Mouse (Mus musculus) G1E (cell line): ENCODE results near the gene Afap1l2.

Source experiments
- CTCF ChIP-seq: IDR thresholded peaks from 2 replicates; pipeline ENCODE4 v1.5.1; 2012; ENCODE audit warnings: low read depth, low read length, inconsistent platforms, mixed read lengths
- GATA1 ChIP-seq: IDR thresholded peaks from 2 replicates; pipeline ENCODE4 v1.6.1; 2012; ENCODE audit warnings: borderline replicate concordance, low read length, inconsistent platforms, mixed read lengths
- POLR2AphosphoS5 ChIP-seq: IDR thresholded peaks from 2 replicates; pipeline ENCODE4 v1.6.1; 2012; ENCODE audit warnings: low read depth, low read length, inconsistent platforms; ENCODE audit not compliant: insufficient replicate concordance
- TAL1 ChIP-seq: conservative IDR thresholded peaks from 2 replicates; pipeline ENCODE4 v1.6.1; 2012; ENCODE audit warnings: low read depth, low read length, inconsistent platforms, mixed read lengths

DNA sequence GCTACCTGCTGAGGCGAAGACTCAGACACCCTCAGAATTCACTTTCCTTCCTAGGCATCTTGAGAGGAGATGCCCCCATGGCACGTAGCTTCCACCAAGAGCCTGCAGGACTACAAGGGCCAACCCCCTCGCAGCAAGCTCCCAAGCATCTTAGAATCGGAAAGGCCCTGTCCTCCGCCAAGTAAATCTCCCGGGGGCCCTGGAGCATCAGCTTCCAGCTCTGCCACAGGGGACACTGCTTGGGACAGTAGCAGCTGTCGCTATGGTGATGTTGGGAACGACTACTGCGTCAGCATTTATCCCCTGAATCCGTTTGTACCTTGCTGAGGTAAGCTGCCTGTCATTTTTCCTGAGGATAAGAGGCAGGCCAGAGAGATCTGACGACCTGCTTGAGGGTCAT is 97.5 kb downstream of the Afap1l2 start:
- TF ChIP-seq CTCF (no peak), GATA1 (no peak), POLR2AphosphoS5 (no peak), TAL1 (no peak)
